Mouse (Mus musculus) lung, postnatal 25 days (tissue): ENCODE measurements around the gene Skp1a.
"Not testable (repeated sequence)": the region's sequence is repeated elsewhere in the genome, so short reads cannot be mapped to it uniquely, and the experiment has no call there.

Experiments used
- DNase-seq: peaks from one replicate; pipeline ENCODE4 v3.0.0; 2022; ENCODE audit warnings: low spot score

Gene Skp1a

GRCm38 (mm10) chr11:52231606-52232541 is at the start of gene Skp1a:
TSS of gene Skp1a (plus strand) at chr11:52231995.
- DNase-seq = peak; percentile 92

DNA sequence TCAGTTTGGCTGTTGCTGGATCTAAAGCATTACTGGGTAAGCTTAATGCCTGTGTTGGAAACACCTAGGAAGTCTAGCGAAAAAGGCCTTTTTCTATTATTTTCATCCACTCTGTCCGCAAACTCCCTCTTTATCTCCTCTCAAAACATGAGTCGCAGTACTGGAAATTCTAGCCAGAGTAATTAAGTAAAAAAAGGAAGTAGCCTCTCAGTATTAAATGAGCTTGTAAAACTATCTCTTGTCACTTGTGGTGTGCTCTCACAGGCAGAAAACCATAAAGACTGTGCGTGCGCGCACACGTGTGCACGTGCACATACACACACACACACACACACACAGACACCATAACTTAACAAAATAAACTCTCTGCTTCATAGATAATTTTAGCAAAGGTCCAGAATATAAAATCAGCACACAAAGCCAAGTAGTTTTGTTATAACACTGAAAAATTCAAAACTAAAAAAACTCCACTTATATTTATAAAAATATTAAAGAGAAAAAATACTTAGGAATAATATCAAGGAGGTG is 35.2 kb upstream of the Skp1a start:
- not testable (repeated sequence) for DNase-seq

- DNase-seq = no peak
Measured at GRCm38 (mm10) chr11:52213887-52214286, 17.9 kb upstream of the Skp1a start, which contains the start of gene Olfr1371. TSS of gene Olfr1371 (minus strand) at chr11:52213987.

DNA sequence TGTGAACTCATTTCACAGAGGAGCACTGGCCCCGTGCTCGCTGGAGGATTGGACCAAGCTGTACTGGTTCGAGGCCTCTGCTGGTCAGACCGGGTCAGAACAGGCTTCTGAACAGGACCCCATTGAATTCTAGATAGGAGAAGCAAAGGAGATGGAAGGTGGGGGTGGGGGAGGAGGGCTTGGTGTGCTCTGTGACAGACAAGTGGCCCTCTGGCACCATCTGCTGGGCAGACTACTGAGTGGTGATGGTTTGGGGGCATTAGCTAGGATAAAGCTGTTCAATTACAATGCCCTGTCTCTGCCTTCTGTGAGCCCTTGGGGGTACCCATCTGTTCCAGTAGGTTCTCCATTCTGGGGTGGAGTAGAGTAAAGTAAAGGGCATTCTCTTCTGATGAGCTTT is 11.5 kb upstream of the Skp1a start:
- DNase-seq = peak; percentile 55

DNA sequence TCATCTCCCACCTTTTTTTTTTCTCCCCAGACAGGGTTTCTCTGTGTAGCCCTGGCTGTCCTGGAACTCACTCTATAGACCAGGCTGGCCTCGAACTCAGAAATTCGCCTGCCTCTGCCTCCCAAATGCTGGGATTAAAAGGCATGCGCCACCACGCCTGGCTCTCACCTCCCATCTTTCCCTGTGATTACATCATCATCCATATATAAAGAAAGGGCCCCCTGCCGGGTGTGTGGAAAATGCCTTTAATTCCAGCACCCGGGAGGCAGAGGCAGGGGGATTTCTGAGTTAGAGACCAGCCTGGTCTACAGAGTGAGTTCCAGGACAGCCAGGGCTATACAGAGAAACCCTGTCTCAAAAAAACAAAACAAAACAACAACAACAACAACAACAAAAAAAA is 9.9 kb upstream of the Skp1a start:
- DNase-seq = not testable (repeated sequence)

DNA sequence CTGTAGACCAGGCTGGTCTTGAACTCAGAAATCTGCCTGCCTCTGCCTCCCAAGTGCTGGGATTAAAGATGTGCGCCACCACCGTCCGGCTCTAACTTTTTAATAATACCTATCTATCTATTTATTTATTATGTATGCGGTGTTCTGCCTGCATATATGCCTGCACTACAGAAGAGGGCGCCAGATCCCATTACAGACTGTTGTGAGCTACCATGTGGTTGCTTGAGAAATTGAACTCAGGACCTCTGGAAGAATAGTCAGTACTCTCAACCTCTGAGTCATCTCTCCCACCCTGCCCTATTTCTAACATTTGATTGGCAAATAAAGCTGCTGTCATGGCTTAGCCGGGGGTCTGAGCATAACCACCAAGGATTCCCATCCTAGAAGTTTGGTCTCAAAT is 8.9 kb upstream of the Skp1a start:
- peak; percentile 37 for DNase-seq

DNA sequence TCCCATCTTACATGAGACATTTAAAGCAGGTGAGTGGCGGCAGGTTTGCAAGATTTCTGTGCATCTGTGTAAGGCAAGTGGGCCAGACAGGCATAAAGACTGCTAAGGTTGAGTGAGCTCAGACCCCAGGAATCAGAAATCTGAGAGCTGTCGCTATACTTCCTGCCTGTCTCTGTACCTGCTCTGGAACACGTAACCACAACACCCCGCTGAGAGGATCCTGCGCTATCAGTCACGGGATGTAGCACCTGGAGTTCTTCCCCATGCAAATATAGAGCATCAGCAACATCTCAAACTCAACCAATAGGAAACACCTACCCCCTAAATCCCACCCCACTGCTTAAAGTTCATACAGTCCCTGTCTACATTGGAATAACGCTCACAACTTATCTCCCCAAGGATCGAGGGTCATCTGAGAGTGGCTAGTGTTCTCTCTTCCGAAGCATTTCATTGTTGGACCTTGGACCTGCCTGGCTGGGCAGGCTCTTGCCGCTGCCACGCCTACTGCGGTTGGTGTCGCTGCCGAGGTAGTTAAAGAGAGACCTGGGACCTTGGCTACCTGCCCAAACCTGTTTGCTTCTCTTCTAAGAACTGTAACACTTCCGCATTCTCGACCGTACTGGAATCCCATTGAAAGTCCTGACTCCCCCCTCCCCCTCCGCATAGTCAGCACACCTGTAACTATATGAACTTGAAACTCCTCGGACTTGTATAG is 7.7 kb upstream of the Skp1a start:
- peak; percentile 91 for DNase-seq

GRCm38 (mm10) chr11:52225986-52226599 is 5.7 kb upstream of the Skp1a start:
- no peak for DNase-seq

DNA sequence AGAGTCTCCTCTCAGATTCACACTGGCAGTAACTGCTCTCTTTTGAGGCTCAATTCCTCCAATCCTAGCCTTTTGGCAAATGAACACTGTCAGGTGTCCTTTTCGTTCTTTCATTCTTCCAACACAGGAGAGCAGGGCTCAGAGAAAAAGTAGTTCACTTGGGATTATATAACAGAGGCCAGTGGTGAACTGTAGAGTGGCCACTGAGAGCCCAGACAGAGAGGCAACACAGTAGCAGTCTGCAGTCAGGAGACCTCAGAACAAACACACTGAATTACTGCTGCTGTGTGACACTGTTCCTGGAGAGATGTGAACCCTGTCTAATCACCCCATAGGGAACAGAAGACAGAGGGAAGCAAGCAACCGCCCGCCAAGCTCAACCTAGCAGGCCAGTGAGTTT is 4.7 kb upstream of the Skp1a start:
- no peak for DNase-seq

GRCm38 (mm10) chr11:52227466-52228226 is 4.1 kb upstream of the Skp1a start:
- DNase-seq = no peak

DNA sequence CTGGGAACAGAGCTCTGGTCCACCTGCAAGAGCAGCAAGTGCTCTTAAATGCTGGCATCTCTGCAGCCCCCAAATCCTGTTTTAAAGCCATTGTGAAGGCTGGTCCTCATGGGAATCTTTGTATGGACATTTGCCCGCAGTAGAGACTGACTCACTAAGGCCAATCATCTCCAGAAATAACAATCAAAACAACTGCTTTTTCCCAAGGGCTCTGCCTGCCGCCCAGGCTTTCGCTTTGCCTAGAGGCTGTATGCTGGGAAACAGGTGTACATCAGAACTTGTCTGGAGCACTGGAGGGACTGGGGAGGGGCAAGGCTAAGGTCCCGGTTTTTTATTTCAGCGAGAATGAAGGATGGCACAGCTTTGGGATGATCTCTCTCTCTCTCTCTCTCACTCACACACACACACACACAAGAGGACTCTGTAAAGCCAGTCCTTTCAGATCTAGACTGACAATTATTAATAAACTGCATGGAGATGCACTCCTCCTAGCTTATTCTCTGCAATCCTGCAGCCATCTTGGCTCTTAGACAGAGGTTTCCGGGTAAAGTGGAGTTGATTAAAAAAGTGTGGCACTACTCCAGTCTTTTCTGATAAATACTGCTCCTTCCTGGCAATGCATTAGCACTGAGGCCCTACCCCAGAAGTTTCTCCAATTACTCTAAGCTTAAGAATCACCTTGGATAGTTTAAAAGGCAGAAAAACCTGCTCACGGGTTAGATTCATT is 2.9 kb upstream of the Skp1a start:
- DNase-seq = no peak

GRCm38 (mm10) chr11:52230694-52231093 is 1.1 kb upstream of the Skp1a start:
- DNase-seq = no peak

DNA sequence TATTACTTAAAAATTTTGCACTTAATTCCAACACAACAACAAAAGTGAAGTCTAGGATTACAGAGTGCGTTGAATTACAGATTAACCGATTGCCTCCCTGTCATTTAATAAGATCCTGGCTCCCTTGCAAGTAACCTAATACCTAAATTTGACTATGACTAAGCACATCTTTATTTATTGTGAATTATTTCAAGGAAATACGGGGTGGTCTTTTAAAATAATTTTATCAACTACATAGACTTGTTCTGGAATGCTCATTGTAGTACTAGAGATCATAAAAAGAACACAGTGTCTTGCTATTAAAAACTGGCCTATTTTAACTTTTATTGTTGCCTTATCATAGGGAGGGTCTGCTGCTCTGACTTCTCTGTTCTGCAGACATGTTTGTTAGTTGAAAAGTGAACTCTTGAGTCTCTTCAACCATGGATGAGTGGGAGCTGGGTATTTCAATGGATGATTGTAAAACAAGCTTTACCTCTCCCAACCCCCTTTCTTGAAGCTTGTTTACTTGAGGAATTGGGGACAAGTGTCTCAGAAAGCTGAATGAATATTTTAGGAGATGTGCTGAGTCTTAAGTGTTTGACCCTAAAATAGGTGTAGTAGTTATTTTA is 1.4 kb downstream of the Skp1a start:
- DNase-seq = no peak

DNA sequence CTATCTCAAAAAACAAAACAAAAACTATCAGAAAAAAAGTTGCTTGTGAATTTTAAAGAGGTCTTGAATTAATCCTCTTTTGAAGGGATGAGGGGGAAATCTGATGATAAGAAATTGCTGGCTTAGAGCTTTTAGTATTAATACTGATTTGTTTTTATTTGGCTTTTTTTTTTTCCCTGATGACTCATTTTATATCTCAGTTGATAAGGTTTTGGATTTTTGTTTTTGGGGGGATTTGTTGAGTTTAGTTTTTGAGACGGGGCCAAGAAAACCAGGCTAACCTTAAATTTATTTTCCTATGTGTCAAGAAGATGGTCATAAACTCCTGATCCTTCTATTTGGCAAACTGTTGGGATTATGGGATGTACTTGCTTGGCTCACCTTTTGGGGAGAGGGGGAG is 2.1 kb downstream of the Skp1a start:
- DNase-seq = no peak

GRCm38 (mm10) chr11:52234509-52234908 is 2.7 kb downstream of the Skp1a start:
- no peak for DNase-seq

- DNase-seq = no peak
Measured at GRCm38 (mm10) chr11:52240898-52241542, 9.2 kb downstream of the Skp1a start.

DNA sequence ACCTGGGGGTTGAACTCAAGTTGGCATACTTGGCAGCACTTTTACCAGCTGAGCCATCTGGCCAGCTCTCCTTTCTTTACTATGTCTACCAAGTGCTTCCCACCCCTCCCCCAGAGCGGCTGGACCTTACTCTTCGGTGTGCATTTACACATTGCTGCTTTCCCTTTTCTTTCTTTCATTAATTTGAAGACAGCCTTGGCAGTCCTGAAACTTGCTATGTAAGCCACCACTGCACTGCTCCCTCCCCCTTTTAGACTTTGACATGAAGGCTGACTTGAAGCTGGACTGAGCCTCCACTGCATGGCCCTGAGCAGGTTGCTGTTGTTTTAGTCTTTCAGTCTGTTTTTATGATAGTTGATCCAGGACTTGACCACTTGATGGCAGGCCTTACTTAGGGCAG is 17.7 kb downstream of the Skp1a start:
- DNase-seq = no peak

DNA sequence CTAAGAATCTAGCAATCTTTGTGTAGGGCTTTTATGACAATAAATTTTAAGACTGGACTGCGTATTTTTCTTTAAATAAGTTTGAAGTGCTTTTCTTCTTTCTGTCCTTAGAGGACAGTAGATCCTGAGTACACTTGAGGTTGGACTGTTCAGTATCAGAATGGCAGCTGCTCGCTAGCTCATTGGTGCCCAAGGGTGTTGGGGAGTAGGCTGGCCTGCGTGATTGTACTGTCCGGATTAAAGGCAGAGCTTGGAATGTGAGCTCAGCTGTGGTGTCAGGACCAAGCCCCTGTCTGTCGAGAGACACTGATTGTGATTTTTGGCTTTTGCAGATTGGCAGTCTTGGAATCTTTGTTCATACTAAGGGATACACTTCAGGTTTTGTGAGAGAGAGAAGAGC is 20.0 kb downstream of the Skp1a start:
- no peak for DNase-seq

GRCm38 (mm10) chr11:52252692-52253091 is 20.9 kb downstream of the Skp1a start:
- DNase-seq = no peak
